Mouse (Mus musculus) 416B (cell line): ENCODE data around the gene B3gat1.

Experiments
- DNase-seq: peaks from one replicate; pipeline ENCODE4 v3.0.0; 2011; ENCODE audit warnings: low read depth

The B3gat1 gene

GRCm38 (mm10) chr9:26776122-26776902 is 42.8 kb downstream of the B3gat1 start:
- peak; percentile 66 for DNase-seq

- DNase-seq = no peak
These were observed 44.9 kb downstream of the B3gat1 start for GRCm38 (mm10) chr9:26778421-26778820.

- no peak for DNase-seq
These were observed 50.0 kb downstream of the B3gat1 start for GRCm38 (mm10) chr9:26783414-26783975.

GRCm38 (mm10) chr9:26792829-26793228 is 59.3 kb downstream of the B3gat1 start:
- DNase-seq = no peak

- DNase-seq = no peak
These were observed 64.7 kb downstream of the B3gat1 start for GRCm38 (mm10) chr9:26798205-26798604.

GRCm38 (mm10) chr9:26798731-26799130 is 65.2 kb downstream of the B3gat1 start:
- no peak for DNase-seq

GRCm38 (mm10) chr9:26800357-26800756 is 66.8 kb downstream of the B3gat1 start:
- DNase-seq = no peak

- no peak for DNase-seq
These were observed 70.8 kb downstream of the B3gat1 start for GRCm38 (mm10) chr9:26804321-26804720.

- no peak for DNase-seq
These were observed 72.6 kb downstream of the B3gat1 start, which contains the start of gene Glb1l2 for GRCm38 (mm10) chr9:26805935-26806666. TSS of gene Glb1l2 (minus strand) at chr9:26806468.

GRCm38 (mm10) chr9:26808735-26809134 is 75.2 kb downstream of the B3gat1 start:
- DNase-seq = peak; percentile 15
